Mouse (Mus musculus): ENCODE data around the gene Tctn1. TPM values are rescaled to one million over a fixed set of nuclear protein-coding genes. Genes with fewer than 3 reads are reported as not detected.

Tctn1 gene
- total and polyA plus RNA-seq, 2 experiments from 2014 or later: 5.8 to 30.0 TPM

GRCm38 (mm10) chr5:122306536-122306935 is 42.3 kb upstream of the Tctn1 start:
- no peak overlapping the region for H3K4me2 ChIP-seq (ENCODE audit: low read depth, low read length, poor library complexity, severe bottlenecking)
- WGBS: 86% methylated on average over 3 of the region's 3 CpGs
- TF ChIP-seq CTCF (IDR thresholded peaks at IDR 0.05): no peak
- H3K9me3 ChIP-seq (ENCODE audit: low read length): no peaks in the 10 kb centered on the region
- peaks cover 3% of the 10 kb centered on the region; the same call in 1 of the 2 replicates for H3K4me1 ChIP-seq (ENCODE audit: insufficient read depth, low read length)
- no peaks in the 10 kb centered on the region; the same call in 1 of the 2 replicates for H3K36me3 ChIP-seq (ENCODE audit: insufficient read depth, low read length)
- no peak overlapping the region for H3K4me3 ChIP-seq (ENCODE audit: low read depth, low read length)
- DNase-seq (ENCODE audit: low spot score): no peak
- H3K27ac ChIP-seq (ENCODE audit: low read depth, low read length): no peak overlapping the region
- H3K9ac ChIP-seq (replicated peaks; ENCODE audit: low read length, poor library complexity, severe bottlenecking): no peak overlapping the region
- H3K27me3 ChIP-seq (ENCODE audit: insufficient read depth, low read length): no peaks in the 10 kb centered on the region
- ATAC-seq (ENCODE audit: low FRiP score): no peak

- no peak for DNase-seq (ENCODE audit: low spot score)
- H3K36me3 ChIP-seq (ENCODE audit: insufficient read depth, low read length): no peaks in the 10 kb centered on the region; the same call in 1 of the 2 replicates
- no peak overlapping the region for H3K4me3 ChIP-seq (ENCODE audit: low read depth, low read length)
- H3K27ac ChIP-seq (ENCODE audit: low read depth, low read length): no peak overlapping the region
- ATAC-seq (ENCODE audit: low FRiP score): no peak
- H3K4me1 ChIP-seq (ENCODE audit: insufficient read depth, low read length): peaks cover 3% of the 10 kb centered on the region; the same call in 1 of the 2 replicates
- 93% methylated on average over 7 of the region's 7 CpGs for WGBS
- no peak overlapping the region for H3K9ac ChIP-seq (replicated peaks; ENCODE audit: low read length, poor library complexity, severe bottlenecking)
- no peak overlapping the region for H3K4me2 ChIP-seq (ENCODE audit: low read depth, low read length, poor library complexity, severe bottlenecking)
- no peaks in the 10 kb centered on the region for H3K27me3 ChIP-seq (ENCODE audit: insufficient read depth, low read length)
- TF ChIP-seq CTCF (IDR thresholded peaks at IDR 0.05): no peak
- H3K9me3 ChIP-seq (ENCODE audit: low read length): no peaks in the 10 kb centered on the region
Measured at GRCm38 (mm10) chr5:122305472-122305871, 41.2 kb upstream of the Tctn1 start.

DNA sequence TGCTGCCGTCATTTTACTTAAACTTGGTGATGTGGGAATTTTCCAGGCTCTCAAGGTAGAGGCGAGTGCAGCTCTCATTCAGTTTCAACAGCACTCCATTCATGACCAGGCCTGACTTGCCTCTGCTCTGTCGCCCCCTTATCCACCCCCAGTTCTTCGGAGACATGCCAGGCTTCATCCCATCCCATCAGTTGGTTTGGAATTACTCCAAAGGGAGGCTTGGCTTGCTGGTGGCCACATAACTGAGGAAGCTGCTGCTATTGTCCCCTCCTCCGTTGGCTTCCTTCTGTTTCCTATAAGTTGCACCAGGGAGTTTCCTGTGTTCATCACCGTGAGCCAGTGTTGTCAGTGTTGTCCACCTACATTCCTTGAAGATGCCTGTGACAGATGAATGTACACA is 40.3 kb upstream of the Tctn1 start:
- peaks cover 3% of the 10 kb centered on the region; the same call in 1 of the 2 replicates for H3K4me1 ChIP-seq (ENCODE audit: insufficient read depth, low read length)
- no peak overlapping the region for H3K4me2 ChIP-seq (ENCODE audit: low read depth, low read length, poor library complexity, severe bottlenecking)
- ATAC-seq (ENCODE audit: low FRiP score) (no peak), DNase-seq (ENCODE audit: low spot score) (no peak)
- 77% methylated on average over 6 of the region's 6 CpGs for WGBS
- H3K4me3 ChIP-seq (ENCODE audit: low read depth, low read length): no peak overlapping the region
- no peak overlapping the region for H3K27ac ChIP-seq (ENCODE audit: low read depth, low read length)
- no peak for TF ChIP-seq CTCF (IDR thresholded peaks at IDR 0.05)
- no peaks in the 10 kb centered on the region; the same call in 1 of the 2 replicates for H3K36me3 ChIP-seq (ENCODE audit: insufficient read depth, low read length)
- no peak overlapping the region for H3K9ac ChIP-seq (replicated peaks; ENCODE audit: low read length, poor library complexity, severe bottlenecking)
- no peaks in the 10 kb centered on the region for H3K27me3 ChIP-seq (ENCODE audit: insufficient read depth, low read length)
- no peaks in the 10 kb centered on the region for H3K9me3 ChIP-seq (ENCODE audit: low read length)

DNA sequence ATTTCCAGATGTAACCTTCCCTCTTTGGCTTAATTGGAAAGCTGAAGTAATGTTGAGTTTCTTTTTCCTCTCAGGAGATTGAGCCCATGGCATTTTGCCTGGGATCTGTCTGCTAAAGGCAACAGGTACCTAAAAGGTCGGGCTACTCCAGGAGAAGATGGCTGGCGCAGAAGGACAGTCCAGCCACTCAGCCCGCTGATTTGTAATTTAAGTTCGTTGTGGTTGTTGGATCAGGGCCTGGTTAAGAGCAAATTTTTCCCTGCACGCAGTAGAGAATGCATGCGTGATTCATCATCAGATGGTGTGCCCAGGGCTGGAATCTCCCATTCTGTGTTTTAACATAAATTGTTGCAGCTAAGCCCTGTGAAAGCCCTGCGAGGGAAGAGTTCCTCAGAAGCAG is 39.7 kb upstream of the Tctn1 start:
- ATAC-seq (ENCODE audit: low FRiP score): no peak
- no peak overlapping the region for H3K27ac ChIP-seq (ENCODE audit: low read depth, low read length)

DNA sequence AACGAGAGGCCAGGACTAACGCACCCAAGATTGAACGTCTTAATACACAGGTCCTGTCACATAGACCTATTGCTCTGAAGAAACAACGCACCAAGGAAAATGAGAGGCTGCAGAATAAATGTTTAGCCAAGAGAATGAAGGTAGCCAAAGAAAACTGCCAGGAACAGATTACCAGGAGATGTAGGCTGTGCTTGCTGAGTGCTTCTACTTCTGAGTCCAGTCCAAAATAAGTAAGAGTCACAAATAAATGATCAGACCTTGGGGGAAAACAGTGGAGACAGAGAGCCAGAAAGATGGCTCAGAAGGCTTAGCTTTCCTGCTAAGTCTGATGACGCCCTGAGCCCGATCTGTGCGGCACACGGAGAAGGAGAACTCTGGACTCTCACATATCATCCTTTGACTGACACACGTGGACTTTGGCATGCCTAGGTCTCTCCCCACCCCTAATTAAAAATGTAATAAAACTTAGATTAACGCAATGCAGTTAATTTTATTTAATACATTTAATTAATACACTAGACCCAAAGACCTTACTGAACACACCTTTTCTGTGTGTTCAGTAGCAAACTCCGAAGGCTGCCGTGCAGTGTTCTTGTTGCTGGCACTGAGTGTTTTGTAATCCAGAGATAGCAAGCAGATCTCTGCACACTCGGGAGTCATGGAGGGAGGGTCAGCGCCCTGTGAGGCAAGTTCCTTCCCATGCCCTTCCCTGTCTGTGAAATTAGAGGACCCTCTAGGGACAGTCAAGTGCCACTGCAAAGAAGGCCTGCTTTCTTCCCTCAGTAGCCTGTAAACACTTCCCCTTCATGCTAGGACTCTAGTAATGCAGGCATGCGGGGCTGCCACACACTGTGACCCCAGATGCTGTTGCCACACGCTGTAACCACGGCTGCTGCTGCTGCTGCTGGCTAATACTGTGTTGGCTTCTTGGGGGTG is 38.8 kb upstream of the Tctn1 start:
- DNase-seq (ENCODE audit: low spot score) (peak; percentile 42), ATAC-seq (ENCODE audit: low FRiP score) (no peak)
- H3K4me1 ChIP-seq (ENCODE audit: insufficient read depth, low read length): peaks cover 3% of the 10 kb centered on the region; the same call in 1 of the 2 replicates
- 0 out of 2 replicates have a peak overlapping the region, but pooled peaks have one; percentile 13 for H3K9ac ChIP-seq (replicated peaks; ENCODE audit: low read length, poor library complexity, severe bottlenecking)
- peak; percentile 51; the same call in 1 of the 2 replicates for TF ChIP-seq CTCF (IDR thresholded peaks at IDR 0.05)
- H3K27me3 ChIP-seq (ENCODE audit: insufficient read depth, low read length): no peaks in the 10 kb centered on the region
- 67% methylated on average over 17 of the region's 17 CpGs for WGBS
- no peaks in the 10 kb centered on the region for H3K9me3 ChIP-seq (ENCODE audit: low read length)
- no peak overlapping the region for H3K4me2 ChIP-seq (ENCODE audit: low read depth, low read length, poor library complexity, severe bottlenecking)
- H3K27ac ChIP-seq (ENCODE audit: low read depth, low read length): no peak overlapping the region; the same call in 1 of the 2 replicates
- H3K36me3 ChIP-seq (ENCODE audit: insufficient read depth, low read length): no peaks in the 10 kb centered on the region
- H3K4me3 ChIP-seq (ENCODE audit: low read depth, low read length): no peak overlapping the region

More for the DNA sequence above, 39.7 kb upstream of the Tctn1 start:
- Histone ChIP-seq H3K9me3 (ENCODE audit: low read length) (no peaks in the 10 kb centered on the region), H3K4me2 (ENCODE audit: low read depth, low read length, poor library complexity, severe bottlenecking) (no peak overlapping the region), H3K36me3 (ENCODE audit: insufficient read depth, low read length) (no peaks in the 10 kb centered on the region; the same call in 1 of the 2 replicates), H3K4me1 (ENCODE audit: insufficient read depth, low read length) (peaks cover 3% of the 10 kb centered on the region; the same call in 1 of the 2 replicates), H3K9ac (replicated peaks; ENCODE audit: low read length, poor library complexity, severe bottlenecking) (no peak overlapping the region), H3K4me3 (ENCODE audit: low read depth, low read length) (no peak overlapping the region), H3K27me3 (ENCODE audit: insufficient read depth, low read length) (no peaks in the 10 kb centered on the region)
- 91% methylated on average over 7 of the region's 7 CpGs for WGBS
- no peak for DNase-seq (ENCODE audit: low spot score)
- TF ChIP-seq CTCF (IDR thresholded peaks at IDR 0.05): no peak

DNA sequence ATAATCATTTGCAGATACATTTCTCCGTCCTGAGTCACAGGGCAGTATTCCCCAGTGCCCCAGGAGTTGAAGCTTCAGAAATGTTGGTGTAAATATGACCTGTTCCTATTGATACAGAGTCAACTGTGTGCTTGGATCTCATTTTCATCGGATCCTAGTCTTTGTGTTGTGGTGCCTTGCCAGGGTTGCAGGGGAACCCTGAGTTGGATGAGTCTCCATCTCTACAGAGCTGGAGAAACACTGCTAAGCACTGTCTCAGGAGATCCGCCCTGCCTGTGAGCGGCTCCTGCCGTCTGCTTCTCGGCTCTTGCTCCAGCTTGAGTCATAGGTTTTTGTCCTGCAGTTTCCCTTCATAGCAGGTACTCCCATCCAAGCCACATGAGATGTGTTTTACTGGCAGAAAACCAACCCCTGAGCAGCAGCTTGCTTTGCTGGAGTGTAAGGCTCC is 35.8 kb upstream of the Tctn1 start:
- no peaks in the 10 kb centered on the region for H3K9me3 ChIP-seq (ENCODE audit: low read length)
- WGBS: 83% methylated on average over 6 of the region's 6 CpGs
- no peak for ATAC-seq (ENCODE audit: low FRiP score)
- H3K36me3 ChIP-seq (ENCODE audit: insufficient read depth, low read length): no peaks in the 10 kb centered on the region
- no peak overlapping the region for H3K27ac ChIP-seq (ENCODE audit: low read depth, low read length)
- no peak overlapping the region for H3K4me2 ChIP-seq (ENCODE audit: low read depth, low read length, poor library complexity, severe bottlenecking)
- no peak for DNase-seq (ENCODE audit: low spot score)
- no peaks in the 10 kb centered on the region for H3K27me3 ChIP-seq (ENCODE audit: insufficient read depth, low read length)
- no peak overlapping the region for H3K4me3 ChIP-seq (ENCODE audit: low read depth, low read length)
- H3K9ac ChIP-seq (replicated peaks; ENCODE audit: low read length, poor library complexity, severe bottlenecking): no peak overlapping the region
- no peak for TF ChIP-seq CTCF (IDR thresholded peaks at IDR 0.05)
- H3K4me1 ChIP-seq (ENCODE audit: insufficient read depth, low read length): peaks cover 3% of the 10 kb centered on the region; the same call in 1 of the 2 replicates

Data from midbrain, postnatal 0 days (tissue).